Mouse (Mus musculus) left cerebral cortex, adult 2 months (tissue): ENCODE results near the gene Pcgf2. TPM values are rescaled to one million over a fixed set of nuclear protein-coding genes. Genes with fewer than 3 reads are reported as not detected.
"Not testable (repeated sequence)": the region's sequence is repeated elsewhere in the genome, so short reads cannot be mapped to it uniquely, and the experiment has no call there.

ENCODE experiments used
- DNase-seq, 2 experiments: peaks; one replicate each; pipeline ENCODE4 v3.0.0; 2021 to 2022; ENCODE audit warnings: low spot score in 2 of 2, mixed read lengths in 1 of 2; ENCODE audit errors: extremely low spot score in 1 of 2
- H3K27ac ChIP-seq: fragments of 200-600 bp; 2 replicates; pipeline ENCODE4 v1.8.1; 2022
- H3K4me3 ChIP-seq: fragments of 200-600 bp; 2 replicates; pipeline ENCODE4 v1.8.1; 2022
- CTCF ChIP-seq: fragments of 200-600 bp; IDR thresholded peaks from 2 replicates; pipeline ENCODE4 v1.8.1; 2022; ENCODE audit warnings: antibody characterized with exemption, mild to moderate bottlenecking, moderate library complexity
- intact Hi-C: fragments of 180-260 bp; cut with DNase I; formaldehyde crosslinking; loops from one replicate; pipeline ENCODE4 v1.15.1; 2025
- total RNA-seq, 2 experiments: library from RNA; stranded (reverse); gene quantifications; 2 replicates each; pipeline ENCODE4 v1.2.3; 2021

Gene Pcgf2
- total RNA-seq, 2 experiments from 2014 or later: 36.2 to 39.6 TPM

DNA sequence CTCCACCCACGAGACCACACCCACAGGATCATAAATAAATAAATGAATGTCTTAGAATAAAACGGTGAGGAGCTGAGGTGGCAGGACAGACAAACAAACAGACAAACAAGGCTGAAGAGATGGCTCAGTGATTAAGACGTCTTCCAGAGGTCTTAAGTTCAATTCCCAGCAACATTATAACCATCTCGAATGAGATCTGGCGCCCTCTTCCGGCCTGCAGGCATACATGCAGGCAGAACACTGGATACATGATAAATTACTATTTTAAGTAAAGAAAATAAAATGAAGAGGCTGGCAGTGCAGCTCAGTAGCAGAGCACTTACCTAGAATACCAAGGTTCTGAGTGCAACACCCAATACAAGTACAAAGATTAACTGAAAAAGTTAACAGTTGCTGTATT is 38.4 kb upstream of the Pcgf2 start:
- H3K4me3 ChIP-seq: no peak overlapping the region
- no peak for DNase-seq
- peak; percentile 38 for TF ChIP-seq CTCF
- H3K27ac ChIP-seq: no peak overlapping the region
- intact Hi-C loops: no loop called here

DNA sequence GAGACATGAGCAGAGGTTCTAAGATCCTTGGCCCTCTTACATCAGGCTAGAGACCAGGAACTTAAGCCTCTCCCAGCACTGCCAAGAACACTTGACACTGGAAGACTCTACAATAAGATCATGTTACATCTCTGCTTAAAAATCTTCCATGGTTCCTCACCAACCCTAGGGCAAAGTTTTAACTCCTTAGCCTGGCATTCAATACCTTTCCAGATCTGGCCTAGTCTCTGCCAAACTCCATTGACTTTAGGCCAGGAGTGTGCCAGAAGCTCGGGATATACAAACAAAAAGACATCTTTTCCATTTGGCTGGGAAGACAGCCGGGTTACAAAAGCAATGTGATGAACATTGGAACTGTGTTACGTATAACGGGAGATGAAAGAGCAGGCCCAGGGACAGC is 37.3 kb upstream of the Pcgf2 start:
- Histone ChIP-seq H3K4me3 (no peak overlapping the region), H3K27ac (no peak overlapping the region)
- TF ChIP-seq CTCF: no peak
- intact Hi-C loops: no loop called here
- DNase-seq: no peak

DNA sequence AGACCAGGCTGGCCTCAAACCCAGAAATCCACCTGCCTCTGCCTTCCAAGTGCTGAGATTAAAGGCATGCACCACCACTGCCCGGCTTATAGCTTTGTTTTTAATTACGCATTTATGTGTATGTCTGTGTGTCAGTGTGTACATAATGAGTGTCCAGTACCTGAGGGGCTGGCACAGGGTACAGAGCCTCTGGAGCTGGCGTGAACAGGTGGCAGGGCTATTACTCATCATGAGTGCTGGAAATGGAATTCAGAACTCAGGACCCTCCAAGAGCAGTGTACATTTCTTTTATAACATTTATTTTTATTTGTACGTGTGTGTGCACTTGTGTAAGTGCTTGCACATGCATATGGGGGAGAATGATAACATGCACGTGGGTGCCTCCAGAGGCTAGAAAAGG is 36.3 kb upstream of the Pcgf2 start:
- no peak overlapping the region for H3K4me3 ChIP-seq
- H3K27ac ChIP-seq: no peak overlapping the region
- TF ChIP-seq CTCF: no peak
- no peak for DNase-seq
- intact Hi-C loops: no loop called here

DNA sequence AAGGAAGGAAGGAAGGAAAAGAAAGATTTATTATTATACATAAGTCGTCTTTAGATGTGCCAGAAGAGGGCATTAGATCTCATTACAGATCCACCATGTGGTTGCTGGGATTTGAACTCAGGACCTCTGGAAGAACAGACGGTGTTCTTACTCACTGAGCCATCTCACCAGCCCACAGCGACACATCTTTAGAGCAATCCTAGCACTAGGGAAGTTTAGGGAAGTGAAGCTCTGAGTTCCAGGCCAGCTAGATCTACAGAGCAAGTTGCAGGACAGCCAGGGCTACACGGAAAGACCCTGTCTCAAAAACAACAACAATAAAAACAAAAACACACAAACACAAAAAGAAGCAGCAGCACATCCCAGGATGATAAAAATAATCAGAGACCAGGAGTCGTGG is 34.5 kb upstream of the Pcgf2 start:
- intact Hi-C loops, DNase-seq, H3K4me3 ChIP-seq, H3K27ac ChIP-seq: not testable (repeated sequence)

DNA sequence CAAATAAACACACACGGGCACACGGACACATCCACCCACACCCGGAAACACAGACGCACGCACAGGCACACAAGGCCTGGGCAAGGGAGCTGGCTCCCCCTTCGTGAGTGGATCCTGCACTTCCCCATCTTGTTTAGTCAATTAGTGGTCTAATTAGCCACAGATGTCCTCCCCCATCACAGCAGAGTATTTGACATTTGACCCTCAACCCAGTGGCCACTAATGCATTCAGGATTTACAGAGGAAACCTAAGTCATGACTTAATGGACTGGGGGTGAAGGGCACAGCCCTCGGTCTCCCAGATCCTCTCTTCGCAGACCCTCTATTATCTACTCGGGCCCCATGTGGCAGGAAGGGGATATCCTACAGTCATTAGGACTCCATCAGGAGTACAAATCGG is 33.4 kb upstream of the Pcgf2 start:
- no peak for TF ChIP-seq CTCF
- Histone ChIP-seq H3K27ac (no peak overlapping the region), H3K4me3 (no peak overlapping the region)
- intact Hi-C loops: no loop called here
- no peak for DNase-seq

DNA sequence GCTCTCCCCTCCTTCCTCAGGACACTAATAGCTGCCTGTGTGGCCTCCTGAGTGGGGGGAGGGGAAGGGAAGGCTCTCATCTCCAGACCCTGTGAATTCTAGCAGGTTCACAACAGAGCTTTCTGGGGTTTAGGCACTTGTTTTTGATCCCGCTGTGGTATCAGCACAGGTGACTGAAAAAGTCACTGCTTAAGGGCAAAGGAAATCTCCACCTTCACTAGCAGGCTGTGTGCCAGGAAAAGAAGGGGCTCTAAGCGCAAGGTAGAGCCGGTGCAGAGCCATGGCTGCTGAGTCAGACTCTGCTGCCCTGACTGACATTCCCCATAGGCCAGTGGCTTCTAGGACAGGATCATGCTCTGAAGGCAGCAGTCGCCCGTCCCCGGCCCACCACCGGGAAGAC is 28.4 kb upstream of the Pcgf2 start:
- intact Hi-C loops: no loop called here
- TF ChIP-seq CTCF: no peak
- DNase-seq: no peak
- no peak overlapping the region for H3K27ac ChIP-seq
- no peak overlapping the region for H3K4me3 ChIP-seq

DNA sequence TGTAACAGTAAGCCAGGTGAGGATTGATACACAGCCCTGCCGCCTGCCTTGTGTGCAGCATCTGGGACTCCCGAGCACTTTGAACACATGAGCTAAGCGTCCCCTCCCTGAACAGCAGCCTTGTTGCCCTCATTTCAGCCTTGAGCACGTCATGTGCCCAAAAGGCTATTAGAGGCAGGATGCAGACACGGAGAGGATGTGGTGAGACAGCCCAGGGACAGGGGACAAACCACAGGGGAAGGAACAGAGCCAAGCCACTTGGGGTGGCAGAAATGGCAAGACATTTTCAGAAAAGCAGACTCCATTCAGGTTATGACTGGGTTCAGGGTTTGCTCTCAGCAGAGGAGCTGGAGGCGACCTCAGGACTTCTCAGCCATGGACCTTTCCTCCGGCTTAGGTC is 28.0 kb upstream of the Pcgf2 start:
- Histone ChIP-seq H3K27ac (no peak overlapping the region), H3K4me3 (no peak overlapping the region)
- DNase-seq: no peak
- TF ChIP-seq CTCF: no peak
- intact Hi-C loops: no loop called here

DNA sequence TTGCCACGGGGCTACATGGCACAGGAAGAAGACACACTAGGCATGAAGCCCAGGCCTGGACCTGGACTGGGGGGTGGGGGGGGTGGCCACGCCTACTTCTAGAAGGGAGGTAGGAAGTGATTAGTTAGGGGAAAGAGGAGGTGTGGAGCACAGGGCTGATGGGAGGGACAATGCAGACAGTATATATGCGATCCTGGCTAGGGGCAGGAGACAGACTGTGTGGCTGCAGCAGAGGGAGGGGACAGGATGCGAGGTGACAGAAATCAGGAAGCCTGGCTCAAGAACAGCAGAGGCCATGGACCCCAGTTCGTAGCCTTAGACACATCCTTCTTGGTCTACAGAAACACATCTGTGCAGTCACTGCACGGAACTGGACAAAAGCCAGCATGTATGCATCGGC is 23.4 kb upstream of the Pcgf2 start:
- intact Hi-C loops: no loop called here
- DNase-seq: no peak
- Histone ChIP-seq H3K27ac (no peak overlapping the region), H3K4me3 (no peak overlapping the region)
- no peak for TF ChIP-seq CTCF

DNA sequence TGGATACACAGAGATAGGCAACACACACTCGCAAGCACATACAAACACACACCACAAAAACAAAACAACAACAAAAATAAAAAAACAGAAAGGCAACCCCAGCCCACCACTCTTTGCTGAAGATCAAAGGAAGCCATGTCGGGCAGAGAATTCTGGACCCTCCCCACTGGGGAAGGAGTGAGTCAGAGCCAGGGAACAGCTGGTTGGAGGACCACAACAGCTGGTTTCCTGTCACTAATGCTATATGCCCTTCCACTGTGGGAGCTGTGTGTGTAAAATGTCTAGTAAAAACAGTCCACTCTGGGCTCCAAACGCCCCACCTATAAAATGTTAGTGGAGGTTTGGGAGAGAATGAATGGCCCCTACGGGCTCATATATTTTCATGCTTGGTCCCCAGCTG is 21.0 kb upstream of the Pcgf2 start:
- Histone ChIP-seq H3K4me3 (no peak overlapping the region), H3K27ac (no peak overlapping the region)
- intact Hi-C loops: no loop called here
- no peak for TF ChIP-seq CTCF
- no peak for DNase-seq

DNA sequence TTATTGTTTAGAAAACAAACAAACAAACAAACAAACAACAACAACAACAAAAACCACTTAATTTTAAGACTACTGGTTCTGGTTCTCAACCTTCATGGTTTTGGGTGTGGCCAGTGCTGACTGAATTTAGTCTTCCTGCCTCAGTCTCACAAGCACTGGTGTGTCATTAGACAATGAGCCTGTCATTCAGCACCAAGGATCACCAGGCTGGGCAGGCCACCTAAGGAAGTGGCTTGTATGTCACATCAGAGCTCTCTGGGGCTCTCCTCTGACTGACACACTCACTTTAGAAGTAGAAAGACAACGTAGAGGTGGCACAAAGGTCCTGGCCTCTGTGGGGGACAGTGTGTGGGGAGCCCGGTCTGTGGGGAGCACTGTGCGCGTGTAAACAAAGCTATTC is 18.7 kb upstream of the Pcgf2 start:
- Histone ChIP-seq H3K4me3 (no peak overlapping the region), H3K27ac (no peak overlapping the region)
- no peak for DNase-seq
- intact Hi-C loops: no loop called here
- TF ChIP-seq CTCF: no peak

DNA sequence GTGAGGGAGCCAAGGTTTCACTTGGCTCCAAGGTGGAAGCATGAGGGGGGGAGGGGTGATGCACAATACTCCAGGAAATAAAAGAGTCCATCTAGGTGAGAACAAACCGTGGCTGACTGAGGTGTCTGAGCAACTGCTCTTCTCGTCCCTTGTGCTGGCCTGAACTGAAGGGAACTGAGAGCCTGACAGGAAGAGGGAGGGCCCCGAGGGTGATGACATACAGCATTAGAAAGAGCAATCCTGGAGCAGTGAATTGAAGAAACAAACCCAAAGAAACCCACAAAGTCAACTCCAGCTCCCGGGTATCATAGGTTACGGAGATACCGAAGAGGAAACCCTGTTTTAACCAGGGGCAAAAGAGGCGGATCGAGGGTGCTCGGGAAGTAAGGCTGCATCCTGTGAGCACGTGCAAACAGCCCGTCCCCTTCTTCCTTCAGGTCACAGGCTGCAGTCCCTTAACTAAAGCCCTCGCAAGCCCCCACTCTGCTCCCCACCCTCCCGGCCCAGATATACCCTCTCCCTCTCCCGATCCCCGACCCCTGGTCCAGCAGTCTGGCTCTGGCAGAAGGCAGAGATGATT is 18.1 kb upstream of the Pcgf2 start:
- DNase-seq: no peak
- intact Hi-C loops: no loop called here

DNA sequence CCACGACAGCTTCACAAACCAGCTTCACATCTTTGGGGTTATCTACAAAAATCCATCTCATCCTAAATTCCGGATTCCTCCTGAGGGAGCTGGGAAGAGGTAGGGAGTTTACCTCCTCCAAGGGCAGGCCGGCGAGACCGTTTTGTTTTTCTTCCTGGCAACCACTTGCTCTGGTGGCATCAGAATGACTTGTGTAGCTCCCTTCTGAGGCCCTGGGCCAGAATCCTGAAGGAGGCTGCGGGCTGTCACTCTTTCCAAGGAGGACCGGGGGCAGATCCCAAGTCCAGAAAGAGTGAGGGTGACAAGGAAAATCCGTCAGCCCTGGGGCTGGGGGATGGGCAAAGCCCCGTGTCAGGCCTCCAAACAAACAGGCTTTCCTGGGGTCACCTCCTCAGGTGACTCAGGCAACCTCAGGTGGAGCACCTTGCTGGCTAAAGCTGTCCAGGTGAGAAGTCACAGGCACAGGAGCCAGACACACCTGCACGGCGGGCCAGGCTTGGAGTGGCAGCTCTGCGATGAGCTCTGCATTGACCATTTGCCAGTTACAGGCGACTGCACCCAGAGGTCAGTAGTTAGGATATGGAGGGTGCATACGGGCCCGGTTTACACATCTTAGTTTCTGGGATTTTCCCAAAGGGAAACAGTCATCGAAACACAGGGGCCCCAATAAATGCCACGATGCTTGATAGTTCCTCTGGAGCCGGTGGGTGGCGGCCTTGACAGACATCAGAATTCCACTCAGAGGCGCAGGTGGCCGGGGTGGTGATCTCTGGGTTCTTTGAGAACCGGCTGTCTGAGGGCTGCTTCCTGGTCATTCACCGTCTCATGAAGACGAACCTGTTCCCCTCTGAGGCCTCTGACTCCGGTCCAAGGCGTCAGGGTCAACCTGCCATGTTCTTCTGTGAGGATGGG is 17.3 kb upstream of the Pcgf2 start:
- Histone ChIP-seq H3K4me3 (no peak overlapping the region), H3K27ac (no peak overlapping the region)
- no peak for DNase-seq
- intact Hi-C loops: no loop called here
- TF ChIP-seq CTCF: no peak

More for the DNA sequence above, 18.1 kb upstream of the Pcgf2 start:
- H3K4me3 ChIP-seq: no peak overlapping the region
- no peak for TF ChIP-seq CTCF
- no peak overlapping the region for H3K27ac ChIP-seq

DNA sequence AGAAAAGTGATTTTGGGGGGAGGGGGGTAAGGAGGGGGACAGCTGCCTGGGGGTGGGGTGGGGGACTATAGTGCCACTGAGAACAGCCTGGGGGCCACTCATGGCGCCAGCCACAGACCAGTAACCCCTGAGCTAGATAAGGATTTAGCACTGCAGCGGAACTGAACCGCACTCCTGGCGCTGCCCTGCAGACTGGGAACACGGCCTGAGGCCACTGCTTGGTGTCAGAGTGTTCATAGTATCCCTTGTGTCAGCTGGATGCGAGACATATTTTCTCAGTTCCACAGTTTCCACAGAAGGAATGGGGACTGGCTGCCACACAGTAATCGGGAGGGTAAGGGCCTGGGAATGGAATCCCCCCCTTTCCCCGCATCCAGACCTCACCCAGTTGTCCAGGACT is 15.7 kb upstream of the Pcgf2 start:
- intact Hi-C loops: no loop called here
- peak overlapping the region; percentile 40; the same call in 1 of the 2 replicates for H3K27ac ChIP-seq
- DNase-seq: no peak
- no peak for TF ChIP-seq CTCF
- H3K4me3 ChIP-seq: no peak overlapping the region
